In genomic region chr17:86962894-86963585, GRCm38 (mm10) we compare ENCODE assay signal across 8 mouse cellular contexts. TPM values are rescaled to one million over a fixed set of nuclear protein-coding genes. Genes with fewer than 3 reads are reported as not detected.
DNase-seq lines count a peak whose midpoint lies in the region; ATAC-seq and TF ChIP-seq lines count a peak whose summit lies in the region.

Gene Rhoq, plus strand, starts transcription at chr17:86963082.

- H3K4me2 ChIP-seq in embryonic facial prominence, embryonic 11.5 days (ENCODE audit: low read depth, low read length), result peak within 1 kb of the TSS; percentile 87
- H3K4me2 ChIP-seq in limb, embryonic 14.5 days (replicated peaks; ENCODE audit: low read depth, low read length, severe bottlenecking), result peak within 1 kb of the TSS; percentile 88
- H3K4me2 ChIP-seq in midbrain, embryonic 16.5 days (ENCODE audit: low read length), result peak within 1 kb of the TSS; percentile 87

- under 1% methylated on average over 39 of the region's 86 CpGs for WGBS in embryonic facial prominence, embryonic 11.5 days
- under 1% methylated on average over 71 of the region's 86 CpGs for WGBS in heart, adult 2 months
- 1% methylated on average over 43 of the region's 86 CpGs for WGBS in limb, embryonic 14.5 days
- WGBS in midbrain, embryonic 16.5 days, result under 1% methylated on average over 50 of the region's 86 CpGs

- no peaks in the 10 kb centered on the region for H3K9me3 ChIP-seq in embryonic facial prominence, embryonic 11.5 days (replicated peaks; ENCODE audit: control insufficient read depth, low read length)
- no peaks in the 10 kb centered on the region for H3K9me3 ChIP-seq in limb, embryonic 14.5 days (ENCODE audit: control insufficient read depth, low read length)
- H3K9me3 ChIP-seq in midbrain, embryonic 16.5 days (replicated peaks; ENCODE audit: control insufficient read depth, low read length, poor library complexity, severe bottlenecking), result no peaks in the 10 kb centered on the region

- no peaks in the 10 kb centered on the region for H3K4me1 ChIP-seq in embryonic facial prominence, embryonic 11.5 days (ENCODE audit: control insufficient read depth, insufficient read depth, low read length)
- peaks cover 10% of the 10 kb centered on the region for H3K4me1 ChIP-seq in heart, adult 2 months (ENCODE audit: control insufficient read depth, insufficient read depth, low read length)
- peaks cover 33% of the 10 kb centered on the region for H3K4me1 ChIP-seq in limb, embryonic 14.5 days (ENCODE audit: control insufficient read depth, insufficient read depth, low read length)
- peaks cover 26% of the 10 kb centered on the region for H3K4me1 ChIP-seq in midbrain, embryonic 16.5 days (ENCODE audit: control insufficient read depth, insufficient read depth, low read length)

- DNase-seq in layer of hippocampus, adult 11-12 months (ENCODE audit: low spot score), result peak; percentile 87
- no peak for DNase-seq in layer of hippocampus, adult 9-10 months (ENCODE audit: low spot score)
- peak; percentile 94 for DNase-seq in embryonic facial prominence, embryonic 11.5 days (ENCODE audit: low spot score)
- DNase-seq in heart, adult 2 months, result peak; percentile 94
- DNase-seq in kidney, adult 8-10 months, result peak; percentile 91 to 92
- peak; percentile 89 for DNase-seq in limb, embryonic 14.5 days (ENCODE audit: low spot score)
- peak; percentile 45 to 81 for DNase-seq in spleen, postnatal 10 days (ENCODE audit: low spot score in 2 of 2)

- intact Hi-C loops in heart, adult 2 months (cut with DNase I), result loop anchor here (1.0 to 10.0 kb wide), 6 partner anchors 44 to 482 kb away; partner anchors contain the start of genes Calm2, Cript, Pigf and Socs5

- peak within 1 kb of the TSS; percentile 88 for H3K4me3 ChIP-seq in embryonic facial prominence, embryonic 11.5 days (ENCODE audit: low read depth, low read length)
- H3K4me3 ChIP-seq in heart, adult 2 months, result peak within 1 kb of the TSS; percentile 79
- H3K4me3 ChIP-seq in limb, embryonic 14.5 days (replicated peaks; ENCODE audit: low read length), result peak within 1 kb of the TSS; percentile 80
- H3K4me3 ChIP-seq in midbrain, embryonic 16.5 days (ENCODE audit: low read depth, low read length), result peak within 1 kb of the TSS; percentile 73

- ATAC-seq in embryonic facial prominence, embryonic 11.5 days (replicated peaks; ENCODE audit: insufficient number of reproducible peaks, low FRiP score, low TSS enrichment, low read depth), result peak; percentile 90
- peak; percentile 83 for ATAC-seq in limb, embryonic 14.5 days (ENCODE audit: low FRiP score, low read depth)
- ATAC-seq in midbrain, embryonic 16.5 days, result peak; percentile 89

- 0 out of 2 replicates have a peak, but pooled peaks cover 2% of the 10 kb centered on the region for H3K79me2 ChIP-seq in heart, adult 2 months (replicated peaks; ENCODE audit: control insufficient read depth, insufficient read depth, low read length)

- TF ChIP-seq POLR2A in heart, adult 2 months (IDR thresholded peaks at IDR 0.05; ENCODE audit: insufficient read depth, low read depth, low read length), result peak; percentile 42
- 0 out of 2 replicates have a peak, but pooled peaks have one; percentile 48 for TF ChIP-seq POLR2A in limb, embryonic 14.5 days (IDR thresholded peaks at IDR 0.05; ENCODE audit: borderline replicate concordance, extremely low read depth, insufficient read depth, insufficient read length)

- H3K27me3 ChIP-seq in embryonic facial prominence, embryonic 11.5 days (ENCODE audit: control insufficient read depth, insufficient read depth, low read length), result no peaks in the 10 kb centered on the region
- no peaks in the 10 kb centered on the region for H3K27me3 ChIP-seq in heart, adult 2 months (ENCODE audit: control insufficient read depth, insufficient read depth, low read length)
- H3K27me3 ChIP-seq in limb, embryonic 14.5 days (ENCODE audit: control insufficient read depth, insufficient read depth, low read length), result no peaks in the 10 kb centered on the region
- H3K27me3 ChIP-seq in midbrain, embryonic 16.5 days (ENCODE audit: control insufficient read depth, insufficient read depth, low read depth, low read length), result no peaks in the 10 kb centered on the region

- peak within 1 kb of the TSS; percentile 88 for H3K9ac ChIP-seq in embryonic facial prominence, embryonic 11.5 days (replicated peaks; ENCODE audit: low read length)
- H3K9ac ChIP-seq in heart, adult 2 months (ENCODE audit: low read depth, low read length), result peak within 1 kb of the TSS; percentile 100
- H3K9ac ChIP-seq in limb, embryonic 14.5 days (ENCODE audit: low read depth, low read length, severe bottlenecking), result peak within 1 kb of the TSS; percentile 91
- H3K9ac ChIP-seq in midbrain, embryonic 16.5 days (ENCODE audit: low read depth, low read length), result peak within 1 kb of the TSS; percentile 84

- no peaks in the 10 kb centered on the region for H3K36me3 ChIP-seq in embryonic facial prominence, embryonic 11.5 days (replicated peaks; ENCODE audit: control insufficient read depth, insufficient read depth, low read depth, low read length)
- peaks cover 2% of the 10 kb centered on the region; the same call in 1 of the 2 replicates for H3K36me3 ChIP-seq in heart, adult 2 months (ENCODE audit: control insufficient read depth, insufficient read depth, low read length)
- peaks cover 6% of the 10 kb centered on the region; the same call in 1 of the 2 replicates for H3K36me3 ChIP-seq in limb, embryonic 14.5 days (ENCODE audit: control insufficient read depth, insufficient read depth, low read length)
- no peaks in the 10 kb centered on the region for H3K36me3 ChIP-seq in midbrain, embryonic 16.5 days (ENCODE audit: control insufficient read depth, insufficient read depth, low read length)

- no peak for TF ChIP-seq CTCF in heart, adult 2 months (IDR thresholded peaks at IDR 0.05)

- H3K27ac ChIP-seq in embryonic facial prominence, embryonic 11.5 days (replicated peaks; ENCODE audit: low read depth, low read length), result peak within 1 kb of the TSS; percentile 90
- H3K27ac ChIP-seq in heart, adult 2 months, result peak within 1 kb of the TSS; percentile 96
- peak within 1 kb of the TSS; percentile 96 for H3K27ac ChIP-seq in limb, embryonic 14.5 days (replicated peaks; ENCODE audit: low read depth, low read length)
- H3K27ac ChIP-seq in midbrain, embryonic 16.5 days (ENCODE audit: low read length), result peak within 1 kb of the TSS; percentile 78

- 0 out of 2 replicates have a peak, but pooled peaks have one; percentile 30 for TF ChIP-seq EP300 in heart, adult 2 months (IDR thresholded peaks at IDR 0.05; ENCODE audit: insufficient read depth, low read depth, low read length)

RNA-seq across cellular contexts. Expression of gene Rhoq, which starts in this region (rescaled TPM):
- polyA plus RNA-seq in embryonic facial prominence, embryonic 11.5 days (2014; fragmentation: Nextera tagmentation; extraction: Ambion mirVana), result 17.2 and 20.7 TPM in 2 replicates
- 100 to 1,000 TPM; 119 to 138 TPM for total RNA-seq in heart, adult 2 months (2021)
- polyA plus RNA-seq in heart, adult 2 months (2012; rRNA removed), result 70.7 and 118 TPM in 2 replicates
- 61.5 and 67.4 TPM in 2 replicates for polyA plus RNA-seq in limb, embryonic 14.5 days (2012; rRNA removed)
- polyA plus RNA-seq in limb, embryonic 14.5 days (2014; fragmentation: Nextera tagmentation; extraction: Ambion mirVana), result 35.3 and 35.4 TPM in 2 replicates
- polyA plus RNA-seq in midbrain, embryonic 16.5 days (2015; fragmentation: Nextera tagmentation; extraction: Ambion mirVana), result 5.3 and 6.0 TPM in 2 replicates
